ENCODE assay signal across 30 mouse cellular contexts in the genomic region with DNA sequence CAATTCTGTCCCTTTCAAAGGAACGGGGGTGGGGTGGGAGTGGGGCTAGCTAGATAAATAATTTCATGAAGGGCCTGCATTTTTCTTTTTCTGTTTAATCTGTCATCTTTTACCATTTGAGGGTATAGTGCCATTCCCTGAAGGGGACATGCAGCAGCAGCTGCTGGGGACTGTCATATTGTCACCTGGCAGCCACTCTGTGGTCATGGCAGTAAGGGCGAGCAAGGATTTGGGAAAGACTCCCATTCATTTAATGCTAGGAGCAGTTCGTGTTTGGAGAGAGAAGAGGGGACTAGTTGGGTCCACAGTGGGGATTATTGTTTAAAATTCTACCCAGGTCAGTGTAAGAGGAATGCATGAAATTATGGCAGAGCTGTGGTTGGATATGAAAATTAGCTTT. TPM values are rescaled to one million over a fixed set of nuclear protein-coding genes. Genes with fewer than 3 reads are reported as not detected.
"Had no signal": no experiment of that assay in that cellular context is flagged by ENCODE, and none has a peak within 500 bp of the region (broad histone marks: within the 10 kb centered on the region; RNA-seq: fewer than 3 reads in every experiment).

No protein-coding gene starts in this region.

- DNase-seq: gastrocnemius, postnatal 14 days; gastrocnemius, postnatal 36 days; heart, postnatal 36 days; kidney, adult 11 months; kidney, adult 2 months; kidney, adult 9 months; kidney, postnatal 14 days; kidney, postnatal 36 days; layer of hippocampus, adult 9-11 months; layer of hippocampus, postnatal 36 days; left cerebral cortex, postnatal 4 days had no signal

- H3K27ac ChIP-seq: hindbrain, embryonic 13.5 days; hindbrain, embryonic 15.5 days; hindbrain, postnatal 0 days; kidney, embryonic 15.5 days; kidney, postnatal 0 days; limb, embryonic 13.5 days; limb, embryonic 15.5 days; liver, embryonic 12.5 days; liver, embryonic 14.5 days had no signal

- H3K4me1 ChIP-seq: hindbrain, embryonic 15.5 days; kidney, embryonic 15.5 days; limb, embryonic 13.5 days; limb, embryonic 15.5 days; liver, embryonic 12.5 days had no signal

- H3K9me3 ChIP-seq: heart, embryonic 12.5 days; hindbrain, embryonic 13.5 days; hindbrain, embryonic 15.5 days; limb, embryonic 15.5 days; liver, embryonic 12.5 days had no signal

- H3K4me3 ChIP-seq: heart, embryonic 12.5 days; hindbrain, embryonic 13.5 days; hindbrain, embryonic 15.5 days; kidney, embryonic 15.5 days; limb, embryonic 13.5 days; limb, embryonic 15.5 days; liver, embryonic 12.5 days had no signal

- H3K36me3 ChIP-seq: heart, embryonic 12.5 days; hindbrain, embryonic 13.5 days; hindbrain, embryonic 15.5 days; kidney, embryonic 15.5 days; limb, embryonic 13.5 days; limb, embryonic 15.5 days; liver, embryonic 12.5 days had no signal

- H3K27me3 ChIP-seq: heart, embryonic 12.5 days; hindbrain, embryonic 13.5 days; hindbrain, embryonic 15.5 days; kidney, embryonic 15.5 days; limb, embryonic 13.5 days; limb, embryonic 15.5 days; liver, embryonic 12.5 days had no signal

RNA-seq across cellular contexts. Expression of a gene that starts 16.3 kb away (rescaled TPM):
- total RNA-seq: gastrocnemius, postnatal 14 days; gastrocnemius, postnatal 36 days; hematopoietic stem cell, adult 5-6 weeks; hindbrain, postnatal 0 days; liver, adult 2 months had no signal
- polyA plus RNA-seq: gonadal fat pad, adult 2 months; heart, embryonic 12.5 days; heart, embryonic 14.5 days; hindbrain, embryonic 11.5 days; hindbrain, embryonic 13.5 days; hindbrain, embryonic 15.5 days; hindbrain, postnatal 0 days; intestine, embryonic 14.5 days; intestine, embryonic 16.5 days; kidney, adult 2 months; kidney, embryonic 15.5 days; kidney, postnatal 0 days; large intestine, adult 2 months; limb, embryonic 11.5 days; limb, embryonic 13.5 days; limb, embryonic 15.5 days; liver, adult 2 months had no signal

RNA-seq across cellular contexts. Expression of a gene that starts 31.8 kb away (rescaled TPM):
- total RNA-seq: hematopoietic stem cell, adult 5-6 weeks had no signal
